Mouse (Mus musculus) hindbrain, embryonic 15.5 days (tissue): ENCODE measurements at regions not wholly inside any gene's neighbourhood (a gene's known extent, or its start where the extent isn't known, plus 50 kb on each side); places are given as distances from the start of the nearest gene placed in this dataset.

Experiments used
- ATAC-seq: fragments of 200-750 bp; cut with Nextera tagmentation; 2 replicates; pipeline ENCODE4 v1.8.0; 2017; ENCODE audit warnings: low read depth, moderate number of reproducible peaks, moderate TSS enrichment; ENCODE audit not compliant: low FRiP score
- H3K27ac ChIP-seq: fragments of 300-500 bp; sonication (generic); replicated peaks from 2 replicates; pipeline ENCODE4 v1.5.1; 2015; ENCODE audit warnings: mild to moderate bottlenecking, inconsistent platforms
- H3K27me3 ChIP-seq: fragments of 300-500 bp; sonication (generic); 2 replicates; pipeline ENCODE4 v1.6.1; 2015; ENCODE audit warnings: control low read depth, inconsistent platforms
- H3K36me3 ChIP-seq: fragments of 300-500 bp; sonication (generic); 2 replicates; pipeline ENCODE4 v1.6.1; 2015; ENCODE audit warnings: control low read depth, inconsistent platforms
- H3K4me1 ChIP-seq: fragments of 300-500 bp; sonication (generic); replicated peaks from 2 replicates; pipeline ENCODE4 v1.6.1; 2015; ENCODE audit warnings: control low read depth, inconsistent platforms
- H3K4me2 ChIP-seq: fragments of 300-500 bp; sonication (generic); 2 replicates; pipeline ENCODE4 v1.6.1; 2015; ENCODE audit warnings: moderate library complexity, mild to moderate bottlenecking, inconsistent platforms
- H3K4me3 ChIP-seq: fragments of 300-500 bp; sonication (generic); 2 replicates; pipeline ENCODE4 v1.5.1; 2015; ENCODE audit warnings: mild to moderate bottlenecking, inconsistent platforms
- H3K9ac ChIP-seq: fragments of 300-500 bp; sonication (generic); 2 replicates; pipeline ENCODE4 v1.6.1; 2015; ENCODE audit warnings: inconsistent platforms
- H3K9me3 ChIP-seq: fragments of 300-500 bp; sonication (generic); 2 replicates; pipeline ENCODE4 v1.6.1; 2016; ENCODE audit warnings: control low read depth, inconsistent platforms
- WGBS: fragments of 180-500 bp; shearing (Covaris S2); methylation state at CpG from one replicate; pipeline ENCODE4 v1.1.7; 2015; 5-methylcytosine and 5-hydroxymethylcytosine counted together

GRCm38 (mm10) chr12:69101965-69102364 is 57.0 kb downstream of the Rps29 start:
- ATAC-seq = no peak
- WGBS = 78% methylated on average over 3 of the region's 3 CpGs
- Histone ChIP-seq H3K27me3 (no peaks in the 10 kb centered on the region), H3K27ac (no peak overlapping the region), H3K4me1 (no peaks in the 10 kb centered on the region), H3K9me3 (no peaks in the 10 kb centered on the region), H3K9ac (no peak overlapping the region), H3K4me2 (no peak overlapping the region), H3K4me3 (no peak overlapping the region), H3K36me3 (no peaks in the 10 kb centered on the region)

- H3K9me3 ChIP-seq = no peaks in the 10 kb centered on the region
- no peak overlapping the region for H3K4me3 ChIP-seq
- H3K27ac ChIP-seq = no peak overlapping the region
- ATAC-seq = no peak
- H3K36me3 ChIP-seq = no peaks in the 10 kb centered on the region
- no peak overlapping the region for H3K9ac ChIP-seq
- WGBS = 84% methylated on average over 8 of the region's 8 CpGs
- H3K27me3 ChIP-seq = no peaks in the 10 kb centered on the region
- H3K4me2 ChIP-seq = no peak overlapping the region
- no peaks in the 10 kb centered on the region for H3K4me1 ChIP-seq
These were observed 64.1 kb downstream of the Rps29 start for GRCm38 (mm10) chr12:69094856-69095255.

GRCm38 (mm10) chr12:69093073-69093797 is 65.8 kb downstream of the Rps29 start:
- Histone ChIP-seq H3K9me3 (no peaks in the 10 kb centered on the region), H3K4me2 (no peak overlapping the region), H3K9ac (no peak overlapping the region), H3K4me3 (no peak overlapping the region), H3K27ac (no peak overlapping the region), H3K36me3 (no peaks in the 10 kb centered on the region), H3K27me3 (no peaks in the 10 kb centered on the region), H3K4me1 (no peaks in the 10 kb centered on the region)
- ATAC-seq = no peak
- WGBS = 69% methylated on average over 13 of the region's 13 CpGs

- Histone ChIP-seq H3K27ac (no peak overlapping the region), H3K27me3 (no peaks in the 10 kb centered on the region), H3K4me2 (peak overlapping the region; percentile 18; the same call in 1 of the 2 replicates), H3K4me3 (no peak overlapping the region), H3K36me3 (no peaks in the 10 kb centered on the region), H3K4me1 (peaks cover 9% of the 10 kb centered on the region; the same call in 1 of the 2 replicates), H3K9me3 (no peaks in the 10 kb centered on the region), H3K9ac (no peak overlapping the region)
- ATAC-seq = 0 out of 2 replicates have a peak, but pooled peaks have one; percentile 29
- 58% methylated on average over 9 of the region's 9 CpGs for WGBS
These were observed 70.9 kb downstream of the Rps29 start for GRCm38 (mm10) chr12:69087928-69088609.

GRCm38 (mm10) chr12:69085522-69086179 is 73.3 kb downstream of the Rps29 start:
- Histone ChIP-seq H3K4me1 (peaks cover 9% of the 10 kb centered on the region; the same call in 1 of the 2 replicates), H3K36me3 (no peaks in the 10 kb centered on the region), H3K9me3 (no peaks in the 10 kb centered on the region), H3K27me3 (no peaks in the 10 kb centered on the region), H3K4me2 (peak overlapping the region; percentile 48), H3K27ac (no peak overlapping the region), H3K9ac (no peak overlapping the region), H3K4me3 (peak overlapping the region; percentile 7; the same call in 1 of the 2 replicates)
- ATAC-seq = no peak
- WGBS = 29% methylated on average over 19 of the region's 19 CpGs

GRCm38 (mm10) chr12:69084656-69085055 is 74.3 kb downstream of the Rps29 start:
- ATAC-seq = no peak
- Histone ChIP-seq H3K4me3 (no peak overlapping the region), H3K9me3 (no peaks in the 10 kb centered on the region), H3K4me1 (peaks cover 9% of the 10 kb centered on the region; the same call in 1 of the 2 replicates), H3K27me3 (no peaks in the 10 kb centered on the region), H3K27ac (no peak overlapping the region), H3K36me3 (no peaks in the 10 kb centered on the region), H3K4me2 (no peak overlapping the region), H3K9ac (no peak overlapping the region)
- 53% methylated on average over 5 of the region's 5 CpGs for WGBS

GRCm38 (mm10) chr12:69082051-69082450 is 76.9 kb downstream of the Rps29 start:
- Histone ChIP-seq H3K36me3 (no peaks in the 10 kb centered on the region), H3K4me1 (peaks cover 9% of the 10 kb centered on the region; the same call in 1 of the 2 replicates), H3K4me3 (no peak overlapping the region), H3K27ac (no peak overlapping the region), H3K4me2 (no peak overlapping the region), H3K9me3 (no peaks in the 10 kb centered on the region), H3K27me3 (no peaks in the 10 kb centered on the region), H3K9ac (no peak overlapping the region)
- WGBS = 27% methylated on average over 6 of the region's 6 CpGs
- ATAC-seq = no peak

- Histone ChIP-seq H3K27me3 (no peaks in the 10 kb centered on the region), H3K4me1 (no peaks in the 10 kb centered on the region), H3K4me2 (no peak overlapping the region), H3K27ac (no peak overlapping the region), H3K9me3 (no peaks in the 10 kb centered on the region), H3K9ac (no peak overlapping the region), H3K4me3 (no peak overlapping the region), H3K36me3 (no peaks in the 10 kb centered on the region)
- no peak for ATAC-seq
- 82% methylated on average over 4 of the region's 4 CpGs for WGBS
These were observed 119.4 kb downstream of the Rps29 start for GRCm38 (mm10) chr12:69039553-69039952.

GRCm38 (mm10) chr12:69023594-69023993 is 135.4 kb downstream of the Rps29 start:
- Histone ChIP-seq H3K27ac (no peak overlapping the region), H3K9ac (no peak overlapping the region), H3K4me3 (no peak overlapping the region), H3K27me3 (no peaks in the 10 kb centered on the region), H3K4me1 (no peaks in the 10 kb centered on the region), H3K9me3 (no peaks in the 10 kb centered on the region), H3K4me2 (peak overlapping the region; percentile 31), H3K36me3 (no peaks in the 10 kb centered on the region)
- peak; percentile 30; the same call in 1 of the 2 replicates for ATAC-seq
- WGBS = 56% methylated on average over 17 of the region's 17 CpGs

GRCm38 (mm10) chr12:69016705-69017306 is 142.2 kb downstream of the Rps29 start:
- Histone ChIP-seq H3K36me3 (no peaks in the 10 kb centered on the region), H3K27me3 (no peaks in the 10 kb centered on the region), H3K27ac (0 out of 2 replicates have a peak overlapping the region, but pooled peaks have one; percentile 20), H3K4me3 (no peak overlapping the region), H3K4me2 (peak overlapping the region; percentile 11; the same call in 1 of the 2 replicates), H3K9ac (no peak overlapping the region), H3K4me1 (peaks cover 7% of the 10 kb centered on the region), H3K9me3 (no peaks in the 10 kb centered on the region)
- 51% methylated on average over 7 of the region's 7 CpGs for WGBS
- no peak for ATAC-seq

GRCm38 (mm10) chr12:69005141-69005540 is 153.8 kb downstream of the Rps29 start:
- Histone ChIP-seq H3K36me3 (no peaks in the 10 kb centered on the region), H3K27me3 (no peaks in the 10 kb centered on the region), H3K4me2 (no peak overlapping the region), H3K9ac (no peak overlapping the region), H3K27ac (no peak overlapping the region), H3K9me3 (no peaks in the 10 kb centered on the region), H3K4me1 (no peaks in the 10 kb centered on the region), H3K4me3 (no peak overlapping the region)
- ATAC-seq = no peak

- Histone ChIP-seq H3K27me3 (no peaks in the 10 kb centered on the region), H3K4me1 (peaks cover 5% of the 10 kb centered on the region; the same call in 1 of the 2 replicates), H3K36me3 (no peaks in the 10 kb centered on the region), H3K9ac (no peak overlapping the region), H3K4me2 (no peak overlapping the region), H3K27ac (no peak overlapping the region), H3K4me3 (no peak overlapping the region), H3K9me3 (no peaks in the 10 kb centered on the region)
- WGBS = 80% methylated on average over 5 of the region's 5 CpGs
- ATAC-seq = no peak
These were observed 156.9 kb downstream of the Rps29 start for GRCm38 (mm10) chr12:69002106-69002505.
